Mouse (Mus musculus): ENCODE results near the gene Csad.
"Not testable (repeated sequence)": the region's sequence is repeated elsewhere in the genome, so short reads cannot be mapped to it uniquely, and the experiment has no call there.

Gene Csad

DNA sequence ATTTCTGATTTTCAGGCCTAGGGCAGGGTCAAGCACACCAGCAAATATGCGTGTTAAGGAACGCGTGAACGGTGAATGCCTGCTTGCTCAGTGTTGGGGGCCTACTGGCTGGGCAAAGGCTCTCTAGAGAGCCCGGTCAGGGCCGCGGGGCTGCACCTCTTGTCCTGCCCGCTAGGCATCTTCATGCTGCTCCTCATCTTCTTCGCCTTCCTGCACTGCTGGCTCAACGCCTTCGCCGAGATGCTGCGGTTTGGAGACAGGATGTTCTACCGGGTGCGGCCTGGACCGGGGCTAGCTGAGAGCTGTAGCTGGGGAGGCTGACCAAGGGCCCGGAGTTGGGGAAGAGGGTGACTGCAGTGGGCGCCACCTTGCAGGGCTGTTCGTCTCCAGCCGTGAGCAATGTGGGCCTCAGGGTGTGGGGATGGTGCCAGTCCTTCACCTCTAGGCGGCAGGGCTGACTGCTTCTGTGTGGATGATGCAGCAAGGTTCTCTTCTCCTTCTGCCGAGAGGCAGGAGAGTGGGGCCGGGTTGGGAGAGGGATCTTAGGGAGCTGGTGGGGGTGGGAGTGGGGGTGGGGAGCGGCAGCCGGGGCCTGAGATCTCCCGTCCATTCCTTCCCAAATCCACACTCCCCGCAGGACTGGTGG is 44.0 kb downstream of the Csad start:
- no peak for DNase-seq (ENCODE audit: low read depth)

GRCm38 (mm10) chr15:102156836-102157235 is 47.7 kb downstream of the Csad start:
- DNase-seq (ENCODE audit: low read depth) = no peak

DNA sequence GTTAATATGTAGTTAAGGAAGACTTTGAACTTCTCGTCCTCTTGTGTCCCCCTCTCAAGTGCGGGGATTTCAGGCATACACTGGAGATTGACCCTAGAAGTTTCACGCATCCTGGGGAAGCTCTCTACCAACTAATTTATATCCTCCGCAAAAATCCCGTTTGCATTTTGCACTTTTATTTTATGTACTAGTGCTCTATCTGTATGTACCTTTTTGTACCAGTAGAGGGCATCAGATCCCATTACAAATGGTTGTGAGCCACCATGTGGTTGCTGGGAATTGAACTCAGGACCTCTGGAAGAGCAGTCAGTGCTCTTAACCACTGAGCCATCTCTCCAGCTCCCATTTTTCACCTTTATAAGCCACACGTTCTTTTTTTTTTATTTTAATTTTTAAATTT is 49.5 kb downstream of the Csad start:
- DNase-seq (ENCODE audit: low read depth) = not testable (repeated sequence)

GRCm38 (mm10) chr15:102152646-102153045 is 51.9 kb downstream of the Csad start:
- no peak for DNase-seq (ENCODE audit: low read depth)

DNA sequence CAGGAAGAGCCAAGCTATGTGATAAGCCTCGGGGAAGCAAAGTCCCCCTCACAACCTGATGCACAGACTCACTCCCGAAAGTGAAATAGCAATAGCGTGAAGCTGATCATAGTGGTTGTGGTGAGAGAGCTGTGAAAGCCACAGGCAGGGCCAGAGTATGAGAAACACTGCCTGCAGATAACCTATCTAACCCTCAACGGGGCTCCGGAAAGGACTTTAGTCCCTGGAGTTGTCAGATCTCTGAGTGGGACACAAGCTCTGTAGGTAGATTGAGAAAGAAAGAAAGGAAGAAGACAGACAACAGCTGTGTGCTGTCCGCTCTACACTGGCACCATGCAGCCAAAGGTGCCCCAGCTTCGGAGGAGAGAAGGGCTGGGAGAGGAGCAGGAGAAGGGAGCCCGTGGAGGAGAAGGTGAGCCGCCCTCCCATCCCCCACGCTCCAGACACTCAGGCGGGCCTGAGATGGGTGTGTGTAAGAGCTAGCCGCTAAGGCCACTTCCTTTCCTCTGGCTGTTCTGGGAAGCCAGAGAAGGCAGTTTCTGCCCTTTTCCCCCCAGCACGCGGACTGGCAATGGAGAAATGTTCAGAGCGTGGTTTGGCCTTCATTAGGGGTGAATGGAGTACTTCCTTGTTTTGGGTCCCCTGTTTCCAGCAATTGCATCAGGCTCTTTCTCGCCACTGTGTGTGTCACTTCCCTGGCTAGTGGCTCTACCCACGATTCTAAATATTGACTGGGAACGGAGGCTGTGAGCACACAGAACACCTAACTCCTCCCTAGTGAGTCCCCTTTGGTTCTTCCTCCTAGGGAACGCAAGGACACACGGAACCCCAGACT is 54.0 kb downstream of the Csad start, which contains the start of gene Soat2:
Gene Soat2, plus strand, starts transcription at position 226 of the 835 bp plus-strand sequence.
- DNase-seq (ENCODE audit: low read depth) = peak; percentile 33

- no peak for DNase-seq (ENCODE audit: low read depth)
These were observed 55.0 kb downstream of the Csad start for GRCm38 (mm10) chr15:102149561-102149960.

GRCm38 (mm10) chr15:102147674-102148402 is 56.7 kb downstream of the Csad start:
- DNase-seq (ENCODE audit: low read depth) = no peak

DNA sequence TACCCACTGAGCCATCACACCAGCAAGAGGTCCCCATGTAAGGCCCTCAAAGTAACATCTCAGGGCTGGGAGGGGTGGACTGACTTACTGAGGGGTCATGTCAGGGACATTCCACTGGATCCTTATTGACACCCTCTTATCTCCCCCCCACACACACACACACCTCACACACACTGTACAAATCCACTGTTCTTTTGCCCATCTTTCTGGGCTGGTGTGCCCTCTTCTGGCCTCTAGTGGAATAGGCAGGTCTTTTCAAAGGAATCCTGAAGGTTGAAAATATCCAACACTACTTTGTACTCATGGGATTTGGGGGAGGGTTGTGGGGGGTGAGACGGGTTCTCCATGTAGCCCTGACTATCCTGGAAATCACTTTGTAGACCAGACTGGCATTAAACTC is 57.6 kb downstream of the Csad start:
- no peak for DNase-seq (ENCODE audit: low read depth)

DNA sequence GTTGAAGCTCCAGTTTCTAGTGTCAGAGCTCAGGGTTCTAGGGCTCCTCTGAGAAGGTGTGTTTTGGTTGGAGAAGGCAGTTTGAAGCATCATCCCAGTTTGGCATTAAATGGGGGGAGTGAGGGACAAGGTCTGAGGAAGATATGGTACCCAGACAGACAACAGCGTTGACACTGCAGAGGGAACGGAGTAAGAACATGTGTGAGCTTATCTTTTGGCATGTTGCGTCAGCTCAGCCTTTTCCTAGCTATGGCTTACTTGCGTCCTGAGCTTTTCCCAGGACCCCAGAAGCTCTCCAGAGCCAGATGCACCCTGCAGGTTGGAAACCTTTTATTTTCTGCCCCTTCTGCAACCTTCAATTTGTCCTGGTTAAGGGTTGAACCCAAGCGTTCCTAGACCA is 58.4 kb downstream of the Csad start:
- DNase-seq (ENCODE audit: low read depth) = no peak

DNA sequence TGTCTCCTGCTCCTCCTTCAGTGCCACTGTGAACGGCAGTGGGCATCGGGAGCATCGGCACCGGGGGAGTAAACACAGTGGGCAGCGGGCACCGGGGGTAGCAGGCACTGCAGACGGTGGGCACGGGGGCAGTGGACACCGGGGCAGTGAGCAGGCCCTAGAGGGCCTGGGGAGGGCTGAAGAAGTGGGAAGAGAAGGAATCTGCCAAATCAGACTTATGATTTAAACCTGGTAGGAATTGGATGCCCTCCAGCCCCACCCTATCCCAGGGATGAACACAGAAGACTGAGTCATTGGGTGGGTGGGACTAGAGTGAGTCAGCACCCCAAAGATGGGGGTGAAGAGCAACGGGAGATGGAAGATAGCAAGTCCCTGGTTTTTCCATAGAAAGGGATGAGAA is 59.2 kb downstream of the Csad start:
- peak; percentile 40 for DNase-seq (ENCODE audit: low read depth)

- DNase-seq (ENCODE audit: low read depth) = no peak
These were observed 59.8 kb downstream of the Csad start for GRCm38 (mm10) chr15:102144726-102145125.

- DNase-seq (ENCODE audit: low read depth) = no peak
These were observed 60.2 kb downstream of the Csad start, which contains the start of gene Igfbp6 for GRCm38 (mm10) chr15:102144274-102144711. TSS of gene Igfbp6 (plus strand) at chr15:102144362.

- DNase-seq (ENCODE audit: low read depth) = peak; percentile 87
These were observed 61.3 kb downstream of the Csad start for GRCm38 (mm10) chr15:102142914-102143912.

DNA sequence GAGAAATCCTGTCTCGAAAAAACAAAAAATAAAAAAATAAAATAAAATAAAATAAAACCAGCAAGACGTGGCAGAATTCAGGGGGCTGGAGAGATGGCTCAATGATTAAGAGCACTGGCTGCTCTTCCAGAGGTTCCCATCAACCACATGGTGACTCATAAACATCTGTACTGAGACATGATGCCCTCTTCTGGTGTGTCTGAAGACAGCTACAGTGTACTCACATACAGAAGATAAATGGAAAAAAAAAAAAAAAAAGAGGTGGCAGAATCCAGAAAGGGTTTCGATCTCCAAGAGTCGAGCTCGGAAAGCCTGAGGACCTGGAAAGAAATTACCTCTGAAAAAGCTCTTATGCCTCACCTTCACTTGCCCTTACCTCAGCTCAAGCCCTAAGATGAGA is 63.4 kb downstream of the Csad start:
- DNase-seq (ENCODE audit: low read depth) = no peak

- DNase-seq (ENCODE audit: low read depth) = peak; percentile 86
These were observed 68.3 kb downstream of the Csad start, which contains the start of gene Spryd3 for GRCm38 (mm10) chr15:102136129-102136758. TSS of gene Spryd3 (minus strand) at chr15:102136234.

- no peak for DNase-seq (ENCODE audit: low read depth)
These were observed 68.9 kb downstream of the Csad start for GRCm38 (mm10) chr15:102135522-102136128.

GRCm38 (mm10) chr15:102134709-102135108 is 69.8 kb downstream of the Csad start:
- no peak for DNase-seq (ENCODE audit: low read depth)

DNA sequence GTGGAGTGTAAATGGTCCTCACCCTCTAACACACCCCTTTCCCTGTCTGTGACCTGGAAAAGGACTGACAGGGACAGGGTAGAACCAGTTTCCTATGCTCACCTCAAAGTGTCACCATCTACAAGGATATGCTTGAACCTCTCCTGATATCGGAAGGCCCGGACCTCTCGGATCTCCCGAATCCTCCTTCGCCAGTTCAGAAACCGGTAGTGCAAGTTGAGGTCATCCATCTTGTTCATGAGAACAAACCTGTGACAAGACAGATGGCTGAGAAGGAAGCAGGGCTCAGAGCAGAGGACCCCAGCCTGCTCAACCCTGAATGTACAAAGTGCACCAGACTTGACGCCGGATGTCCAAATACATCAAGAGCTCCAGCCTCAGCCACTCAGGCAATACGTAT is 71.2 kb downstream of the Csad start:
- DNase-seq (ENCODE audit: low read depth) = no peak

Data from fibroblast of lung, adult 2 months (primary cell).